Mouse (Mus musculus) small intestine, adult 2 months (tissue): Measurements from ENCODE around the gene Tes. TPM values are rescaled to one million over a fixed set of nuclear protein-coding genes. Genes with fewer than 3 reads are reported as not detected.

Experiments used
- H3K27ac ChIP-seq: fragments of 200-500 bp; 2 replicates; pipeline ENCODE4 v1.5.1; 2012; ENCODE audit warnings: low read depth, low read length, control low read depth, inconsistent platforms; ENCODE audit not compliant: insufficient read depth
- H3K27me3 ChIP-seq: fragments of 200-500 bp; 2 replicates; pipeline ENCODE4 v1.6.1; 2012; ENCODE audit warnings: mild to moderate bottlenecking, moderate library complexity, low read length, inconsistent platforms; ENCODE audit not compliant: control insufficient read depth, insufficient read depth
- H3K36me3 ChIP-seq: fragments of 200-500 bp; 2 replicates; pipeline ENCODE4 v1.6.1; 2012; ENCODE audit warnings: mild to moderate bottlenecking, low read length, control low read depth, inconsistent platforms; ENCODE audit not compliant: control insufficient read depth, insufficient read depth
- H3K4me1 ChIP-seq: fragments of 200-500 bp; 2 replicates; pipeline ENCODE4 v1.6.1; 2012; ENCODE audit warnings: low read length, inconsistent platforms, mixed read lengths; ENCODE audit not compliant: control insufficient read depth, insufficient read depth, insufficient read length
- H3K4me3 ChIP-seq: fragments of 200-500 bp; 2 replicates; pipeline ENCODE4 v1.5.1; 2012; ENCODE audit warnings: low read depth, mild to moderate bottlenecking, control low read depth, inconsistent platforms, low read length, moderate library complexity
- CTCF ChIP-seq: fragments of 200-500 bp; IDR thresholded peaks from 2 replicates; pipeline ENCODE4 v1.5.1; 2012; ENCODE audit warnings: low read depth, mild to moderate bottlenecking, control low read depth, inconsistent platforms, low read length, moderate library complexity, mixed read lengths; ENCODE audit not compliant: insufficient replicate concordance, insufficient read length; ENCODE audit errors: extremely low read depth
- POLR2A ChIP-seq: fragments of 200-500 bp; IDR thresholded peaks from 2 replicates; pipeline ENCODE4 v1.6.1; 2012; ENCODE audit warnings: low read depth, mild to moderate bottlenecking, control low read depth, inconsistent platforms, low read length, moderate library complexity
- WGBS: fragments of 180-500 bp; shearing (Covaris S2); methylation state at CpG from one replicate; pipeline ENCODE4 v1.1.7; 2018; 5-methylcytosine and 5-hydroxymethylcytosine counted together
- polyA plus RNA-seq: library from polyadenylated mRNA; depleted of rRNA; stranded (reverse); fragments of >200 nt; gene quantifications from 2 replicates; pipeline ENCODE4 v1.2.3, GENCODE M21; 2012

Gene Tes
- polyA plus RNA-seq, 1 experiment = 107 TPM

DNA sequence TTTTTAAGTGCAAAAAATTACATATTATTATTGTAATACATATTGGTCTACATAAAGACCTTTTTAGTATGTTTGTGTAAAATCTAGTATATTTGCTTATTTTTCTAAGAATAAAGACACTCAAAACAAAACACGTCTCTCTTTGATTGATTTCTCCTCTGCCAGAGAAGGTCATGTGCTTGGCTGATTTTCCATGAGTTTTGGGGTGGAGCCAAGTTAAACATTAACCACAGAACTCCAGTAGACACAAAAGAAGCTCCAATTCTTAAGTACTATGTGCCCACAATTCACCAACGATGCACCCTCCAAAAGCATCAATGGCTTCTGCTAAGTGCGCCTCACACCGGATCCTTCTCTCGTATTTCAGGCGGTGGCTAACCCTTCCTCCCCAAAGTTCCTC, 2.6 kb upstream of the Tes start:
- peaks cover 13% of the 10 kb centered on the region; the same call in 1 of the 2 replicates for H3K4me1 ChIP-seq
- no peaks in the 10 kb centered on the region for H3K27me3 ChIP-seq
- no peak for TF ChIP-seq CTCF
- no peak overlapping the region for H3K4me3 ChIP-seq
- H3K36me3 ChIP-seq = no peaks in the 10 kb centered on the region
- peak overlapping the region; percentile 20; the same call in 1 of the 2 replicates for H3K27ac ChIP-seq
- 49% methylated on average over 6 of the region's 6 CpGs for WGBS

DNA sequence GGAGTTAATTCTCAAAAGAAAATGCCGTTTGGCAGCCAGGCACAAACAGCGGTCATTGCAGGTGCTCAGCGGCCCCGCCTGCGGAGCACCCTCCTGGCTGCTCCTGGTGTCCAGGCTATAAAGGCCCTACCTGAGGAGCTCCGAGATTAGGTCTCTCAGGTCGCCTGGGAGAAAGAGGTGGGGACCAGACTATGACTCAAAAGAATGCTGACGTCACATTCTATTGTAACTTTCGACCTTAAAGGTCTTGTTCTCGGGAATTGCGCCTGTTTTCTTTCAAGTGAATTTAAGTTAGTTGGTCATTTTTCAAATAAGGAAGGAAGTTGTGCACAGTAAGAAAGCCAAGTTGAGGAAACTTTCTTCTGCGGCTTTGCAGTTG, 831 bp downstream of the Tes start:
- Histone ChIP-seq H3K4me1 (peaks cover 11% of the 10 kb centered on the region; the same call in 1 of the 2 replicates), H3K36me3 (no peaks in the 10 kb centered on the region), H3K4me3 (peak overlapping the region; percentile 76), H3K27ac (peak overlapping the region; percentile 92), H3K27me3 (no peaks in the 10 kb centered on the region)
- 1% methylated on average over 12 of the region's 12 CpGs for WGBS
- TF ChIP-seq POLR2A (peak; percentile 75), CTCF (no peak)

DNA sequence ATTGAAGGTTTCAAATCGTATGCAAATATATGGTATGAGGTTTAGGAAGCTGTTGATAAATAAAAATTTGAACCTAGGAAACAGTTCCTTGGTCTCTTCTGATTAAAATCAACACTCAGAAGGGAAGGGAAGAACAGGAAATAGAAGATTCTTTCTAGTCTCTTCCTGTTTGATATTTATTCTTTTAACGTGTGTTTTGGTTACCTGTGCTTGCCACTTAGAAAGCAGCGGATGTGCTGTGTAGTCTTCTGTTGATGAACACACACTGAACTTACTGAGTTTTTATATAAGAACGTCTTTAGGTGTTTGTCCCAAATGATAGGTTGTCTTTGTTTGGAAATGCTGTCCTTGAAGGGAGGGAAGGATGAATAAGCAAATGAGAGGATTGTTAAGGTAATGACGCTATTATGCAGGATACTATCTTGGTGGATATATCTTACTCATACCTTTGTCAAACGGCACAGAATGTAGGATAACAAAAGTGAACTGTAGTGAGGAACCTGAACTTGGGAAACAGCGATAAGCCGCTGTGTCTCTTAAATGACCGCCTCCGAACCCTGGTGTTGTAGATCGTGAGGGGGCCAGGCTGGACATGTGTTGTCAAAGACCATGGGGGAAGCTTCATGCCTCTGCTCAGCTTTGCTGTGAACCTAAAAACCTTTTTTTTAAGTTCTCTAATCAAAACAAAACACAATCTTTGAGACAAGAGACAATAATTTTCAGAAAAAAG, 1.4 kb downstream of the Tes start:
- WGBS = 28% methylated on average over 11 of the region's 11 CpGs
- Histone ChIP-seq H3K36me3 (no peaks in the 10 kb centered on the region), H3K27me3 (no peaks in the 10 kb centered on the region), H3K27ac (peak overlapping the region; percentile 92), H3K4me1 (peaks cover 11% of the 10 kb centered on the region; the same call in 1 of the 2 replicates), H3K4me3 (peak overlapping the region; percentile 49)
- no peak for TF ChIP-seq POLR2A
- TF ChIP-seq CTCF = no peak

GRCm38 (mm10) chr6:17071899-17072298, 7.0 kb downstream of the Tes start:
- TF ChIP-seq POLR2A = no peak
- no peak for TF ChIP-seq CTCF
- WGBS = 77% methylated on average over 3 of the region's 3 CpGs
- Histone ChIP-seq H3K27me3 (no peaks in the 10 kb centered on the region), H3K36me3 (no peaks in the 10 kb centered on the region), H3K4me3 (no peak overlapping the region), H3K27ac (no peak overlapping the region), H3K4me1 (peaks cover 7% of the 10 kb centered on the region; the same call in 1 of the 2 replicates)

GRCm38 (mm10) chr6:17072338-17072737, 7.4 kb downstream of the Tes start:
- TF ChIP-seq CTCF (no peak), POLR2A (no peak)
- no peaks in the 10 kb centered on the region for H3K36me3 ChIP-seq
- WGBS = 59% methylated on average over 5 of the region's 5 CpGs

DNA sequence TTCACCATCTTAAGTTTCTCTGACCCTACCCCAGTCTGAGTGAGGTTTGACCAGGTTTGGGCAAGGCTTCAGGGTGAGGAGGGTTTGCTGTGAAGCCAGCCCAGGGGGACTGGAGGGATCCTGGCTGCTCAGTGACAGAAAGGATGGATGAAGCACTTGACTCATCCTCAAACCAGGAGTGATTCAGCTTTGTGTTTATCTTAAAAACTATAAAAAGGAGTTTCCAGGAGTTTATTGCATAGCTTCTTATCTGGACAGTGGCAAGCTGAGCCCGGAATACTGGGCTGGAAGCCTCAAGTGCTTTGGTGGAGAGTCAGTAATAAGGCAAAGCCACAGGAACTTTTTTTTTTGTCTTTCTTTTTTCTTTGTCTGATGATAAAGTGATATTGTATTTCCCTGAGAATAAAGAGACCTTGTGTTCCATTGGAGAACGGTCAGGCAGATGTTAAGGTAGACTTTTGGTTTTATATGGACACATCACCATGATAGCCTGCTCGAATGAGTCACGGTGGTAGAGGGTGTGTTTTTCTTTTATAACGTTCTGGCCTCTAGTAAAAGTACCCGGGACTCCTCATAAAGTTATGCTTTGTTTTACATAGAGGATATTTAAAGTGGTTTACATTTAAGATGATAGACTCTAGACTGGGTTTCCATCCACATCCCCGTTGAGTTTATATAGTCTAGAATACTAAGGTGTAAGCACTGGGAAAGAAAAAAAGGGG, 8.0 kb downstream of the Tes start:
- H3K4me1 ChIP-seq = peaks cover 11% of the 10 kb centered on the region; the same call in 1 of the 2 replicates
- TF ChIP-seq POLR2A (no peak), CTCF (no peak)
- no peaks in the 10 kb centered on the region for H3K27me3 ChIP-seq
- peak overlapping the region; percentile 32; the same call in 1 of the 2 replicates for H3K27ac ChIP-seq
- 23% methylated on average over 7 of the region's 7 CpGs for WGBS
- no peaks in the 10 kb centered on the region for H3K36me3 ChIP-seq
- no peak overlapping the region for H3K4me3 ChIP-seq

More at GRCm38 (mm10) chr6:17072338-17072737, 7.4 kb downstream of the Tes start:
- H3K27ac ChIP-seq = peak overlapping the region; percentile 32; the same call in 1 of the 2 replicates
- H3K4me3 ChIP-seq = no peak overlapping the region
- H3K27me3 ChIP-seq = no peaks in the 10 kb centered on the region
- H3K4me1 ChIP-seq = peaks cover 7% of the 10 kb centered on the region; the same call in 1 of the 2 replicates

DNA sequence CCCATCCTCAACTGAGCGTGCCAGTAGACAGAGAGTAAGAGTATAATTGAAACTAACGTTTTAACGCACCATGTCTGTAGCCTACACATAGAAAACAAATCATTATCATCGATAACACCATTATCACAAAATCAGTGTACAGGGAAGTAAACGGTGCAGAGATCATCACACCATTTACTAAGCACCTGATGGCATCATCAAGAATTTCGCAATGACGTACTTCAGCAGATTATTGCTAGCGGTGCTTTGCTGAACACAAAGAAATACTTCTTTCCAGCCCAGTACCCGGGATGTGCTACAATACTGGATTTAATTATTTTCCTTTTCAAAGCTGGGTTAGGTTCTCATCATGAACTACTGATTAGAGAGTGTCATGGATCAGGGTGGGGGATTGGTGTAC, 12.3 kb downstream of the Tes start:
- H3K4me3 ChIP-seq = no peak overlapping the region
- H3K36me3 ChIP-seq = no peaks in the 10 kb centered on the region
- H3K27me3 ChIP-seq = no peaks in the 10 kb centered on the region
- 53% methylated on average over 9 of the region's 9 CpGs for WGBS
- H3K4me1 ChIP-seq = peaks cover 24% of the 10 kb centered on the region; the same call in 1 of the 2 replicates
- TF ChIP-seq CTCF (no peak), POLR2A (no peak)
- H3K27ac ChIP-seq = no peak overlapping the region
